Mouse (Mus musculus) midbrain, embryonic 11.5 days (tissue): ENCODE measurements at regions not wholly inside any gene's neighbourhood (a gene's known extent, or its start where the extent isn't known, plus 50 kb on each side); places are given as distances from the start of the nearest gene placed in this dataset.

Source experiments
- ATAC-seq: fragments of 200-750 bp; cut with Nextera tagmentation; 2 replicates; pipeline ENCODE4 v1.8.0; 2017; ENCODE audit warnings: moderate TSS enrichment, moderate library complexity; ENCODE audit not compliant: low FRiP score
- DNase-seq: peaks from one replicate; pipeline ENCODE4 v3.0.0; 2015; ENCODE audit warnings: low spot score; ENCODE audit errors: missing footprints
- H3K27ac ChIP-seq: fragments of 300-500 bp; sonication (generic); 2 replicates; pipeline ENCODE4 v1.5.1; 2014; ENCODE audit warnings: low read depth, low read length
- H3K27me3 ChIP-seq: fragments of 300-500 bp; sonication (generic); 2 replicates; pipeline ENCODE4 v1.6.1; 2014; ENCODE audit warnings: mild to moderate bottlenecking, low read length, moderate library complexity, mixed read lengths; ENCODE audit not compliant: control insufficient read depth, insufficient read depth
- H3K36me3 ChIP-seq: fragments of 300-500 bp; sonication (generic); 2 replicates; pipeline ENCODE4 v1.6.1; 2014; ENCODE audit warnings: mild to moderate bottlenecking, low read length, moderate library complexity, mixed read lengths; ENCODE audit not compliant: control insufficient read depth, insufficient read depth
- H3K4me1 ChIP-seq: fragments of 300-500 bp; sonication (generic); 2 replicates; pipeline ENCODE4 v1.6.1; 2014; ENCODE audit warnings: low read length; ENCODE audit not compliant: control insufficient read depth, insufficient read depth
- H3K4me2 ChIP-seq: fragments of 300-500 bp; sonication (generic); 2 replicates; pipeline ENCODE4 v1.6.1; 2014; ENCODE audit warnings: mild to moderate bottlenecking, moderate library complexity
- H3K4me3 ChIP-seq: fragments of 300-500 bp; sonication (generic); 2 replicates; pipeline ENCODE4 v1.5.1; 2014; ENCODE audit warnings: low read depth, low read length
- H3K9ac ChIP-seq: fragments of 300-500 bp; sonication (generic); 2 replicates; pipeline ENCODE4 v1.6.1; 2014; ENCODE audit warnings: low read length
- H3K9me3 ChIP-seq: fragments of 300-500 bp; sonication (generic); 2 replicates; pipeline ENCODE4 v1.6.1; 2016; ENCODE audit warnings: low read length; ENCODE audit not compliant: control insufficient read depth
- WGBS: fragments of 180-500 bp; shearing (Covaris S2); extraction: QIAGEN DNeasy Blood & Tissue Kit; methylation state at CpG from one replicate; pipeline ENCODE4 v1.1.7; 2014; 5-methylcytosine and 5-hydroxymethylcytosine counted together

DNA sequence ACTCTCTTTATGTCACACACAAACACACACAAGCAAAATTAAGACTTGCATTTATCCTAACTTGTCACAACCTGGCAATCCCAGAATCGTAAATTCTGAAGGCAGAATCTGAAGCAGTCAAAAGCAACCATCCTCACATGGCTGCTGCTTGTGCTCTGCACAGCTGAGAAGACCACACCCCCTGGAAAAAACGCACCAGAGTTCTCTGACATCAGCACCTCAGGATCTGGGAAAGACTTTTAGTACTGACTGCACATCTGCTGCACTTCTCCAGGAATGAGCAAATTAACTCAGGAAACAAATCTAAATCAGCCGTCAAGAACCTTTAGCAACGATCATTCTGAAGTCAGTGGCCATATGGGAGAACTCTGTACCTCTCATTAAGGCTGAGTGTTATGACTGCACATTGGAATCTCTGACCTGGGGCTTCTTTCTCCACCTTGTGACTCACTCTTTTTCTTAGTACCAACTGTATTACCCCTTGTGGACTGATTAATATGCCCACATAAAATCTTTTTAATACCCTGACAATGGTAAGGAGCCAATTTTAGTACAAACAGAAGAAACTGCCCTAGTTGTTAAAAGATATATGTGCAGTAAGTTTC lies 248.1 kb upstream of the Akirin2 start:
- DNase-seq (no peak), ATAC-seq (no peak)
- H3K27ac ChIP-seq, result no peak overlapping the region
- H3K4me2 ChIP-seq, result no peak overlapping the region
- H3K4me3 ChIP-seq, result no peak overlapping the region
- no peaks in the 10 kb centered on the region for H3K4me1 ChIP-seq
- H3K36me3 ChIP-seq, result no peaks in the 10 kb centered on the region
- H3K27me3 ChIP-seq, result no peaks in the 10 kb centered on the region
- 88% methylated on average over 4 of the region's 4 CpGs for WGBS
- no peak overlapping the region for H3K9ac ChIP-seq
- no peaks in the 10 kb centered on the region for H3K9me3 ChIP-seq

DNA sequence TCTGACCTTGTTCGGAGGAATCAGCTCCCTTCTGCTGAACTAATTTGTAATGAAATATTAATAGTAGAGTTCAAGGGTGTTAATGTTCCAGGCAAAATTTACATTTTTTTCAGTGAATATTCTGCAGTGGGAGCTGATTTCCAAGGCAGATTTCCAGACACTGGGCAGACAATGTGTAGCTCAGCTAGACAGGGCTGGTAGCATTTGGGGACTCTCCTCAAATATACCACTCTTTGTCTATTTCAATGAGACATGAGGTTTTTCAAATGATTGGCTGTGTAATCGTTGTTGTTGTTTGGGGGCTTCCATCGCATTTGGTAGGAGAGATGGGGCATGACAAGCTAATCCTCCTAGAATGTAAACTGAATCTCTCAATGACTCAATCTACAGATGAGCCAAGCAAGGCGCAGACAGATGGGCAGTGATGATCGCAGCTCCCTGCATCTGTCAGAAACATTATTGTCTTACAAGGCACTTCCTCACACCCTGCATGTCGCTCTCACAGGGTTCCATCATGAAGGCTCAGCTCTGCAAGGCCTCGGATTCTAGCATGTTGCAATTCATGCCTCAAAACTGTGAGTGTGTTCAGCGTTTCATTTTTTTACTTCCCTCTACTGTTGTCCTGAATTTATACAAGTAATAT lies 241.7 kb upstream of the Akirin2 start:
- H3K4me1 ChIP-seq, result no peaks in the 10 kb centered on the region
- DNase-seq (no peak), ATAC-seq (peak; percentile 58; the same call in 1 of the 2 replicates)
- no peaks in the 10 kb centered on the region; the same call in 1 of the 2 replicates for H3K9me3 ChIP-seq
- no peak overlapping the region for H3K4me3 ChIP-seq
- no peaks in the 10 kb centered on the region for H3K36me3 ChIP-seq
- no peaks in the 10 kb centered on the region for H3K27me3 ChIP-seq
- no peak overlapping the region for H3K9ac ChIP-seq
- 72% methylated on average over 8 of the region's 8 CpGs for WGBS
- no peak overlapping the region for H3K27ac ChIP-seq
- H3K4me2 ChIP-seq, result no peak overlapping the region

DNA sequence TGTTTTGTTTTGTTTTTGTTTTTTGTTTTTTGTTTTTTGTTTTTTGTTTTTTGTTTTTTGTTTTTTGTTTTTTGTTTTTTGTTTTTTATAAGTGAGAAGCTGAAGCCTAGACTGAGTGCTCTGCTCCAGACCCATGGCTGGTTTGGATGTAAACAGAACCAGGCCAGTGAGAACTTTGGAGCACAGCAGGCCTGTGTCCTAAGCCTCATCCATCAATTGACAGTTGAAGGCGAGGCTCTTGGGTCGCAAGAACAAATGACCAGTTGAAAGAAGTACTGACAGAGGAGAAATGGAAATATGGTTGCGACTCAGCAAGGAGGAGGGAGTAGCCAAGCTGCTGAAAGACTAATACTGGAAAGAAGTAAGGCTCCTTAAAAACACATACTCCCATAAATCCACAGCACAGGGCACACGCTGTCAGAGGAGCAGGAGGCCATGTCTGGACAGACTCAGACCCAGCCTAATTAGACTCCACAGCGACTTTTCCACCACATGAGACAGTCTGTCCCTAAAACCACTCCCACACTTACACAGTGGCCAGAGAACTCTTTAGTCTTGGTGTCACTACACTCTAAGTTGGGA lies 240.6 kb upstream of the Akirin2 start:
- WGBS, result 72% methylated on average over 5 of the region's 5 CpGs
- Histone ChIP-seq H3K27ac (no peak overlapping the region), H3K9ac (no peak overlapping the region), H3K9me3 (no peaks in the 10 kb centered on the region; the same call in 1 of the 2 replicates), H3K4me3 (no peak overlapping the region), H3K36me3 (no peaks in the 10 kb centered on the region), H3K4me2 (no peak overlapping the region), H3K27me3 (no peaks in the 10 kb centered on the region), H3K4me1 (no peaks in the 10 kb centered on the region)
- no peak for DNase-seq
- no peak for ATAC-seq

DNA sequence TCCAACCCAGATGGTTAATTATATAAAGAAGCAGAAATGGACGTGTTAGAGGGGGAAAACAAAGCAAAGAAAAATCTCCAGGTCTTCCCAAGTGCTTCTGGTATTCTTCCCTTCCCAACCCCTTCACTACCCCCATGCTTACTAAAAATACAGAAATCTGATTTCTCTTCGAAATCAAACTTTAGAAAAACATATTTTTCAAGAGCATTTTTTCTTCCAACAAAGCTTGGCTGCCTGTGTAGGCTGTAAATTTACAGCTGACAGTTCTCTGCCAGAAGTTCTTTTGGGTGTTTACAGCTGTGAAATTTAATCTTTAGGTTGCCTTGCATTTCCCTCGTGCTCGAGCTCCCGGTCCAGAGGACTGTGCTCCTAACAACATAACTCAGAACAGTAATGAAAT lies 234.9 kb upstream of the Akirin2 start:
- Histone ChIP-seq H3K27me3 (no peaks in the 10 kb centered on the region), H3K36me3 (no peaks in the 10 kb centered on the region), H3K4me1 (no peaks in the 10 kb centered on the region), H3K27ac (no peak overlapping the region), H3K4me2 (no peak overlapping the region), H3K9me3 (no peaks in the 10 kb centered on the region; the same call in 1 of the 2 replicates), H3K9ac (no peak overlapping the region), H3K4me3 (no peak overlapping the region)
- 75% methylated on average over 5 of the region's 5 CpGs for WGBS
- ATAC-seq (no peak), DNase-seq (no peak)

DNA sequence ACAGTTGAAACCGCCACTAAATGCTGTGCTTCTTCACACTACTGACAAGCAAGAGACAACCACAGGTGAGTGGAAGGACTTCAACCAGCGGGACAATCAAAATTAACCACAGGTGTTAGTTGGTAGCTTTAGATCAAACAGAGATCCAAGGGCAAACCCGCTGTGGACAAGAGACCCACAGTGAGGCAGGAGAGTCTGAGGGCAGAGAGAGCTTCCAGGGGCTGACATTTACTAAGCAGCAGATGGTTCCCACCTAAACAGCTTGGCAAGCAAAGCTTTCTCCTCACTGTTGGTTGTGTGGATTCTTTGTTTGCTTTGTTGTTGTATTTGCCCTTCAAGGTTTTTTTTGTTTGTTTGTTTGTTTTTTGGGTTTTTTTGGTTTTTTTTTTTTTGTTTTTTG lies 227.9 kb upstream of the Akirin2 start:
- Histone ChIP-seq H3K27me3 (no peaks in the 10 kb centered on the region), H3K9ac (no peak overlapping the region), H3K27ac (no peak overlapping the region), H3K4me1 (no peaks in the 10 kb centered on the region), H3K36me3 (no peaks in the 10 kb centered on the region), H3K4me3 (no peak overlapping the region), H3K4me2 (no peak overlapping the region), H3K9me3 (no peaks in the 10 kb centered on the region)
- 70% methylated on average over 3 of the region's 3 CpGs for WGBS
- DNase-seq, result no peak
- no peak for ATAC-seq

DNA sequence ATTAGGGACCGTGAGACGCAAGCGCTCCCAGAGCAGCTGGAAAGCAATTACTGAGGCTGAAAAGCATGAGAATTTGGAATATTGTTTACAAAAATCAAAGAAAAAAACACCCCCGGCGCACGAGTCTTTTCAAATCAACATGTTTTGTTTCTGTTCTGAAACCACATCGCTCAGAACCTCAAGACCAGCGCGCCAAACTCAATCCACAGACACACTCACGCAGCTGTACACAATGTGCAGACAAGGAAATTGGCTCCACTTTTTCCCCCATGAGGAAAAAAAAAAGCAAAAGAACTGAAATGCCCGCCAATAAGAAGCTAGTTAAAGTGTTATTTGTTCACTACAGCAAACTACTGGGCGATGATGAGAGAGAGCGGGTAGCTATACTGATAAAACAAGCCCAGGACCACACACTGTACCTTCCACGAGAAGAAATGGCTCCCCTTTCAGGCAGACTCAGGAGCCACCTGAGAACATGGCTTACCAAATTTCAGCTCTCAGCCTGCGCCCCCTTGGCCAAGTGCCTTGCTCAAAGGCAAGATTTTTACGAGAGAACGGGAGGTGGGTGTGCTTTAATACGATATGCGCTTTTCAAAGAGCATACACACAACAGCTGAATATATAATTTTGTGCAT lies 222.5 kb upstream of the Akirin2 start:
- no peak overlapping the region for H3K27ac ChIP-seq
- WGBS, result 73% methylated on average over 19 of the region's 19 CpGs
- H3K9me3 ChIP-seq, result no peaks in the 10 kb centered on the region
- no peaks in the 10 kb centered on the region for H3K27me3 ChIP-seq
- H3K4me1 ChIP-seq, result no peaks in the 10 kb centered on the region
- DNase-seq, result peak; percentile 78
- no peak overlapping the region for H3K4me2 ChIP-seq
- H3K4me3 ChIP-seq, result no peak overlapping the region
- H3K9ac ChIP-seq, result no peak overlapping the region
- ATAC-seq, result no peak
- no peaks in the 10 kb centered on the region for H3K36me3 ChIP-seq

DNA sequence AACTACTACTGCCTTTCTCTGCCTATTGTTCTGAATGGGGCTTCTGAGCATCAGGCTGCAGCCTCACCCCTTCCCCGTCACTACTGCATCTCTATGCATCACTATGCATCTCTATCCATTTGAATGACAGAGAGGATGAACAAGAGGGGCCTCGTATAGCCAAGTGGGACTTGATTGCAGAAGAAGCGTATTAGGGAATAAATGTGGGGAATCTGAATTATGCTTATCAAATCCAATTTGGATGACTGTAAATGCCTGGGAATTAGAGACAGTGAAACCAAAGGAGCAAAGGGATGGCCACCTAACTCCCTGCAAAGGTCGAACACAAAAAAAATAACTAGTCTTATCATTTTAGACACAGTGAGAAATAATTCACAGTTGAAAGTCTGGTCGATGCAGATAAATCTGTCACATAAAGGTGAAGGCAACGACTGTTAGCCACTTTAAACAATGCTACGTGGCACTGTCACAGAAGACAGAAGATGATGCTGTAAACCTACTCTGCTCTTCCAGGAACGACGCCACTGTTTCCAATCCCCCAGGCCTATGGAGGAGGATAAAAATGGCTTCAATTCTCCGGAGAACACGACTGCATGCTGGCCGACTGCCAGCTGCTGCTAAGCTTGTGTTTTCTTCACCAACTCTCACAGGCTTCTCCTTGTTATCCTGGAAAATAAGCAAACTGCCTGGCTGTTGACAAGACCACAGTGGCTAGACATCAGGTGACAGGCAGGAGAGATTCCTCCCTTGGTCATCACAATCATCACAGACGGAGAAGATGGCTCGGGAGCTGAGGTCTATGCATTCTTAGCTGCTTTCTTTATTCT lies 213.6 kb upstream of the Akirin2 start:
- peak; percentile 80 for DNase-seq
- no peak overlapping the region for H3K9ac ChIP-seq
- peak; percentile 55; the same call in 1 of the 2 replicates for ATAC-seq
- H3K27me3 ChIP-seq, result no peaks in the 10 kb centered on the region
- WGBS, result 71% methylated on average over 14 of the region's 14 CpGs
- no peaks in the 10 kb centered on the region for H3K36me3 ChIP-seq
- no peaks in the 10 kb centered on the region for H3K9me3 ChIP-seq
- no peak overlapping the region for H3K4me3 ChIP-seq
- no peak overlapping the region for H3K4me2 ChIP-seq
- H3K27ac ChIP-seq, result no peak overlapping the region
- 0 out of 2 replicates have a peak, but pooled peaks cover 3% of the 10 kb centered on the region for H3K4me1 ChIP-seq

DNA sequence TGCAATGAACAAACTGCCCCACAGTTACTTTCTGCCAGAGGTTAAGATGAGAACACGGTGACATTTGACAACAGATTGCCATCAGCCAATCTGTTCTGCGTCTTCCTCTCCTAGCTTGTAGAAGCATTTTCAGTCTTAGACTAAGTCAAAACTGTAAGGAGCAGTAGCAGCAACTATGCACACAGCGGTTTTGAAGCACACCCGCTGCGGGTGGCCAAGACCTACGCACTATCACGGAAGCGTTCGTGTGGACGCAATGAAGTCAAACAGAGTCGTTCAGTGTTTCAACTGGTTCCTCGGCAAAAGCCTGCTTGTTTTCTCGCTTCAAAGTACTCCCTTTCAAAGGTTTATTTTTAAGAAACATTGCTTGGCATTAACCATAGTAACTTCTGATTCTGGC lies 212.9 kb upstream of the Akirin2 start:
- H3K4me1 ChIP-seq, result 0 out of 2 replicates have a peak, but pooled peaks cover 3% of the 10 kb centered on the region
- H3K9ac ChIP-seq, result no peak overlapping the region
- H3K27me3 ChIP-seq, result no peaks in the 10 kb centered on the region
- H3K27ac ChIP-seq, result no peak overlapping the region
- no peaks in the 10 kb centered on the region for H3K9me3 ChIP-seq
- no peak overlapping the region for H3K4me2 ChIP-seq
- no peak overlapping the region for H3K4me3 ChIP-seq
- no peaks in the 10 kb centered on the region for H3K36me3 ChIP-seq
- DNase-seq, result peak; percentile 80
- WGBS, result 95% methylated on average over 13 of the region's 13 CpGs
- ATAC-seq, result no peak
